Mouse (Mus musculus) heart, embryonic 15.5 days (tissue): ENCODE data around the gene Fzd9. TPM values are rescaled to one million over a fixed set of nuclear protein-coding genes. Genes with fewer than 3 reads are reported as not detected.

Source experiments
- ATAC-seq: fragments of 200-750 bp; cut with Nextera tagmentation; replicated peaks from 2 replicates; pipeline ENCODE4 v1.8.0; 2017; ENCODE audit warnings: low read depth, moderate TSS enrichment; ENCODE audit not compliant: insufficient number of reproducible peaks, insufficient read depth, low FRiP score
- H3K27ac ChIP-seq: fragments of 300-500 bp; sonication (generic); 2 replicates; pipeline ENCODE4 v1.5.1; 2015; ENCODE audit warnings: mild to moderate bottlenecking, inconsistent platforms
- H3K27me3 ChIP-seq: fragments of 300-500 bp; sonication (generic); 2 replicates; pipeline ENCODE4 v1.6.1; 2015; ENCODE audit warnings: inconsistent platforms
- H3K36me3 ChIP-seq: fragments of 300-500 bp; sonication (generic); 2 replicates; pipeline ENCODE4 v1.6.1; 2015; ENCODE audit warnings: mild to moderate bottlenecking, inconsistent platforms
- H3K4me1 ChIP-seq: fragments of 300-500 bp; sonication (generic); replicated peaks from 2 replicates; pipeline ENCODE4 v1.6.1; 2015; ENCODE audit warnings: inconsistent platforms
- H3K4me2 ChIP-seq: fragments of 300-500 bp; sonication (generic); 2 replicates; pipeline ENCODE4 v1.6.1; 2015; ENCODE audit warnings: inconsistent platforms, mild to moderate bottlenecking, moderate library complexity
- H3K4me3 ChIP-seq: fragments of 300-500 bp; sonication (generic); 2 replicates; pipeline ENCODE4 v1.5.1; 2015; ENCODE audit warnings: mild to moderate bottlenecking, inconsistent platforms
- H3K9ac ChIP-seq: fragments of 300-500 bp; sonication (generic); 2 replicates; pipeline ENCODE4 v1.6.1; 2015; ENCODE audit warnings: mild to moderate bottlenecking, inconsistent platforms
- H3K9me3 ChIP-seq: fragments of 300-500 bp; sonication (generic); replicated peaks from 2 replicates; pipeline ENCODE4 v1.6.1; 2016; ENCODE audit warnings: inconsistent platforms
- WGBS: fragments of 180-500 bp; shearing (Covaris S2); methylation state at CpG from one replicate; pipeline ENCODE4 v1.1.7; 2015; ENCODE audit warnings: mixed read lengths; 5-methylcytosine and 5-hydroxymethylcytosine counted together
- polyA plus RNA-seq: library from polyadenylated mRNA; unstranded; fragments of >200 nt; fragmentation: Nextera tagmentation; extraction: Ambion mirVana; gene quantifications from 2 replicates; pipeline ENCODE4 v1.2.1, GENCODE M21; 2015

Gene Fzd9
- polyA plus RNA-seq = 5.0 and 7.4 TPM in 2 replicates

- H3K4me1 ChIP-seq = peaks cover 47% of the 10 kb centered on the region
- ATAC-seq = peak; percentile 90
- peaks cover 14% of the 10 kb centered on the region for H3K36me3 ChIP-seq
- under 1% methylated on average over 46 of the region's 51 CpGs for whole genome bisulfite sequencing
- no peak within 1 kb of the TSS for H3K27ac ChIP-seq
- peak within 1 kb of the TSS; percentile 65 for H3K9ac ChIP-seq
- peaks cover 2% of the 10 kb centered on the region; the same call in 1 of the 2 replicates for H3K9me3 ChIP-seq
- peak within 1 kb of the TSS; percentile 66 for H3K4me3 ChIP-seq
- peaks cover 17% of the 10 kb centered on the region for H3K27me3 ChIP-seq
- peak within 1 kb of the TSS; percentile 100 for H3K4me2 ChIP-seq
Observed at GRCm38 (mm10) chr5:135251079-135251454, at the start of gene Fzd9. Gene Fzd9, minus strand, starts transcription at chr5:135251230.

- Histone ChIP-seq H3K4me3 (no peak overlapping the region), H3K4me2 (no peak overlapping the region)
Observed at GRCm38 (mm10) chr5:135292001-135292400, 41.0 kb upstream of the Fzd9 start.

DNA sequence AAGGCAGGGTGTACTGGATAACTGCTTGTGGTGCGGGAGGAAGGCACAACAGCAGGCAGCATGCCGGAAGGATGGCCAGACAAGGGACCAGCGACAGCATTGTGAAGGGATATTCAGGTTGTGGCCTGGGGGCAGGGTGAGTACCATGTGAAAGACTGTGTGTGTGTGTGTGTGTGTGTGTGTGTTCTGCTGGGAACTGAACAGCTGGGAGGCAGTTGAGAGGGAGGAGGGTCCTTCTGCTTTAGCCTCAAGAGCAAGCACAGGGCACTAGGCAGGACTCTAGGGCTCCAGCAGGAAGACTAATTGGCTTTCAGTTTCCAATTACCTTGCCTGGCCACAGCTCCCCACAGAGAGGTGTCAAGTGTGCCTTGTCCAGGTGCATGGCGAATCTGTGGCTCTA, 40.2 kb upstream of the Fzd9 start:
- Histone ChIP-seq H3K27ac (no peak overlapping the region), H3K27me3 (no peaks in the 10 kb centered on the region), H3K9ac (no peak overlapping the region), H3K4me1 (no peaks in the 10 kb centered on the region), H3K36me3 (no peaks in the 10 kb centered on the region), H3K4me3 (no peak overlapping the region), H3K9me3 (no peaks in the 10 kb centered on the region), H3K4me2 (no peak overlapping the region)
- ATAC-seq = no peak
- WGBS = 62% methylated on average over 4 of the region's 4 CpGs

More at GRCm38 (mm10) chr5:135292001-135292400, 41.0 kb upstream of the Fzd9 start:
- Histone ChIP-seq H3K36me3 (no peaks in the 10 kb centered on the region), H3K4me1 (no peaks in the 10 kb centered on the region), H3K27ac (no peak overlapping the region), H3K9me3 (no peaks in the 10 kb centered on the region), H3K9ac (no peak overlapping the region), H3K27me3 (no peaks in the 10 kb centered on the region)
- WGBS = 83% methylated on average over 2 of the region's 2 CpGs
- ATAC-seq = no peak

DNA sequence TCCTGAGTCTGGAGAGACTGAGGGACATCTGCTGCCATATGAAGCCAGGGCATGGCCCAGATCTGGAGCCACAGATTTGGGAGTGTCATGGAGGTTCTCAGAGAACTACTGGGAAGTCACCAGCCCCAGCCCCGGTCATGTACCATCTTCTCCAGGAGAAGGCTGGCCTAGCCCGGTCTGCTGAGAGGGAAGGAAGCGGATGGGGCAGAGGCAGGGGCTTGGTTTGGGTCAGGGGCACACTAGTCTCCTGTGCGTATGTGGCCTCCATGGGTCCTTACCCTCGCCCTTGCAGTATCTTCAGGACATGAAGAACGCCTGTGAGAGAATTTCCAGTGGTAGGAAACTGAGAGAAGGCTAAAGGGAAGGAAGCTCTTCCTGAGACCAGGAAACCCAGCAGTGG, 39.7 kb upstream of the Fzd9 start:
- Histone ChIP-seq H3K9me3 (no peaks in the 10 kb centered on the region), H3K4me1 (no peaks in the 10 kb centered on the region), H3K27me3 (no peaks in the 10 kb centered on the region), H3K4me3 (no peak overlapping the region), H3K36me3 (no peaks in the 10 kb centered on the region), H3K27ac (no peak overlapping the region), H3K9ac (no peak overlapping the region), H3K4me2 (no peak overlapping the region)
- no peak for ATAC-seq
- 78% methylated on average over 6 of the region's 6 CpGs for WGBS

- Histone ChIP-seq H3K36me3 (no peaks in the 10 kb centered on the region), H3K27me3 (no peaks in the 10 kb centered on the region), H3K4me2 (no peak overlapping the region), H3K4me1 (no peaks in the 10 kb centered on the region), H3K9me3 (no peaks in the 10 kb centered on the region), H3K9ac (no peak overlapping the region), H3K27ac (no peak overlapping the region), H3K4me3 (no peak overlapping the region)
- 71% methylated on average over 5 of the region's 5 CpGs for WGBS
- no peak for ATAC-seq
Observed at GRCm38 (mm10) chr5:135286926-135287325, 35.9 kb upstream of the Fzd9 start.

DNA sequence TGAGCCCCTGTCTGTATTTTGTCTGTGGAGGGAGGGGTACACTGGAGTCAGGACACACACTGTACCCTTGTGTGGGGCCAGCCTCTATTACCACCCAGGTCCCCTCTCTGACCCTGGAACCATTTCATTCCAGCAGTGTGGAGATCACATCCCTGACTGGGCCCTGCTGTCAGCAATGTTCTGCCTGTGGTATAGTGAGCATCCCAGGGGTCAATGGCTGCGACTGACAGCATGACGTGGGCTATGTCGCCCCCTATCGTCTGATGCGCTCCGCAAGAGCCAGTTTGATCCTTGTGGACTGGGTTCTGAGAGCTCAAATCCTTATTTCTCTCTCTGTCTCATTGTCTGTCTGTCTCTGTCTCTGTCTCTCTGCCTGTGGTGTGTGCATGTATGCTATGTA, 35.2 kb upstream of the Fzd9 start:
- Histone ChIP-seq H3K27me3 (no peaks in the 10 kb centered on the region), H3K4me1 (no peaks in the 10 kb centered on the region), H3K27ac (no peak overlapping the region), H3K9ac (no peak overlapping the region), H3K4me3 (no peak overlapping the region), H3K4me2 (no peak overlapping the region), H3K36me3 (no peaks in the 10 kb centered on the region), H3K9me3 (no peaks in the 10 kb centered on the region)
- ATAC-seq = 0 out of 2 replicates have a peak, but pooled peaks have one; percentile 47
- under 1% methylated on average over 6 of the region's 6 CpGs for WGBS

DNA sequence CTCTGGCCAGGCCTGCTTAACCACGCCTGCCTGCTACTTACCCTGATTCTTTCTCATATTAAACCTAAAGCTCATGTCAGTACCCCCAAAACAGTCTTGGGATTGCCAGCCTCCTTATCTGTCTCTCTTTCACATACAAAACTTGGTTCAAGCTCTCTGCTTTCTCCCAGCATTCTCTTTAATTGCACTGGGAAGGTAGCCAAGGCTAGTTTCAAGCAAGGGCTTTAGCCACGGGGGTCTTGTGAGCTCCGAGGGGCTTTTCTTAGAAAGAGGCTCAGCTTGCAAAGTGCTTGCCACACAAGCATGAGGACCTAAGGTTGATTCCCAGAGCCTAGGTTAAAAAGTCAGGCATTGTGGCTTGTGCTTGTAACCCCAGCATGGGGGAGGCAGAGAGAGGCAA, 34.2 kb upstream of the Fzd9 start:
- no peak overlapping the region for H3K9ac ChIP-seq
- H3K36me3 ChIP-seq = no peaks in the 10 kb centered on the region
- H3K27ac ChIP-seq = no peak overlapping the region
- H3K9me3 ChIP-seq = no peaks in the 10 kb centered on the region
- H3K4me3 ChIP-seq = no peak overlapping the region
- H3K4me1 ChIP-seq = no peaks in the 10 kb centered on the region
- no peaks in the 10 kb centered on the region for H3K27me3 ChIP-seq
- no peak for ATAC-seq
- 80% methylated on average over 3 of the region's 3 CpGs for WGBS
- no peak overlapping the region for H3K4me2 ChIP-seq

DNA sequence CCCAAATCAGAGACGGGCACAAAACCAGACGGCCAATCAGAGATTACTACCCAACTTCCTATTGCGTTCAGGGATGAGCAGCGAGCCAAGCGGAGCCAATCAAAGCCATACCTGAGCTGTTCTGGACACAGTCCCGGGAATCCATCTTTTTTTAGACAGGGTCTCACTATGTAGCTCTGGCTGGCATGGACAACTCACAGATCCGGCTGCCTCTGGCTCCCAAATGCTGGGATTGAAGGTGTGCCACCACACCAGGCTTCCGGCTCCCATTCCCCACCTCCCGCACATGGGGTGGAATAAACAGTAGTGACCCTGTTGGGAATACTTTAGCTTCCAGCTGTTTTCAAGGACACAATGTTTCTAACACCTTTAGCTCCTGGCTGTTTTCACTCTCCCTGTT, 29.2 kb upstream of the Fzd9 start:
- WGBS = 58% methylated on average over 9 of the region's 9 CpGs
- Histone ChIP-seq H3K9me3 (no peaks in the 10 kb centered on the region), H3K4me3 (no peak overlapping the region), H3K4me2 (no peak overlapping the region), H3K4me1 (peaks cover 10% of the 10 kb centered on the region), H3K9ac (no peak overlapping the region), H3K36me3 (no peaks in the 10 kb centered on the region), H3K27me3 (peaks cover 4% of the 10 kb centered on the region; the same call in 1 of the 2 replicates), H3K27ac (no peak overlapping the region)
- ATAC-seq = no peak

- Histone ChIP-seq H3K9me3 (no peaks in the 10 kb centered on the region), H3K9ac (peak overlapping the region; percentile 33; the same call in 1 of the 2 replicates), H3K27ac (no peak overlapping the region), H3K4me1 (peaks cover 21% of the 10 kb centered on the region), H3K4me3 (peak overlapping the region; percentile 29), H3K27me3 (peaks cover 4% of the 10 kb centered on the region; the same call in 1 of the 2 replicates), H3K36me3 (no peaks in the 10 kb centered on the region), H3K4me2 (peak overlapping the region; percentile 62)
- no peak for ATAC-seq
- WGBS = 7% methylated on average over 36 of the region's 36 CpGs
Observed at GRCm38 (mm10) chr5:135276597-135276996, 25.6 kb upstream of the Fzd9 start.

- Histone ChIP-seq H3K9ac (no peak overlapping the region), H3K27me3 (peaks cover 4% of the 10 kb centered on the region; the same call in 1 of the 2 replicates), H3K36me3 (no peaks in the 10 kb centered on the region), H3K4me1 (peaks cover 21% of the 10 kb centered on the region), H3K4me3 (peak overlapping the region; percentile 17; the same call in 1 of the 2 replicates), H3K4me2 (peak overlapping the region; percentile 40), H3K27ac (peak overlapping the region; percentile 9; the same call in 1 of the 2 replicates), H3K9me3 (no peaks in the 10 kb centered on the region)
- ATAC-seq = no peak
- 25% methylated on average over 15 of the region's 15 CpGs for WGBS
Observed at GRCm38 (mm10) chr5:135274663-135275396, 23.8 kb upstream of the Fzd9 start.

DNA sequence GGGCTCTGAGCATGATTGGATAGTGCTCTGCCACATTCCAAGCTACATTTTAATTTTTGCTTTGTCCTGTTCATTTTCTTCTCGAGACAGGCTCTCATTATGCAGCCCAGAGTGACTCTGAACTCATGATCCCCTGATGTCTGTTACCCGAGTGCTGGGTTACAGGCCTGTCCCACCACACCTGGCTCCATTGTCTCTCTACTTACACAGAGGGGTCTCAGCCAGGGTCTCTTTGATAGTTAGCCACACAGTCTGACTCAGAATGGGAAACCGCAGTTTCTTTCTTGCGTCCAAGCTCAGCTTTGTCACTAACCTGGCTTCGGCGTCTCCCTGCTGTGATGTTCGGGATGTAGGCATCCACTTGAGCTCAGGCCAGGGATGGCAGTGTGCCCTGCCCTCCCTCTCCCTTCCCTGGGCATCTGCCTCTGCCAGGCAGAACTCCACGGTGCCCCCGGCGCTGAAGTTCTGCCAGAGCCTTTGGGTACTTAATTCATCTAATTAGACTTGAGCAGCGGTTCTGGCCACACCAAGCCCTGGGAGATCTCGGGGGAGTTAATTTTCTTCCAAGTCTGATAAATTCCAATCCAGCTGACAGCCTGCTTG, 20.6 kb upstream of the Fzd9 start:
- WGBS = 76% methylated on average over 12 of the region's 12 CpGs

More for the DNA sequence above, 20.6 kb upstream of the Fzd9 start:
- peaks cover 24% of the 10 kb centered on the region for H3K4me1 ChIP-seq
- H3K4me2 ChIP-seq = no peak overlapping the region
- no peaks in the 10 kb centered on the region for H3K36me3 ChIP-seq
- H3K27me3 ChIP-seq = peaks cover 4% of the 10 kb centered on the region; the same call in 1 of the 2 replicates
- no peak for ATAC-seq
- no peaks in the 10 kb centered on the region for H3K9me3 ChIP-seq
- no peak overlapping the region for H3K27ac ChIP-seq
- no peak overlapping the region for H3K4me3 ChIP-seq
- H3K9ac ChIP-seq = no peak overlapping the region
